Mouse (Mus musculus): Measurements from ENCODE around the gene Rnls. TPM values are rescaled to one million over a fixed set of nuclear protein-coding genes. Genes with fewer than 3 reads are reported as not detected.
"Not testable (repeated sequence)": the region's sequence is repeated elsewhere in the genome, so short reads cannot be mapped to it uniquely, and the experiment has no call there.

Rnls gene
- 0.34 and 0.63 TPM in 2 replicates for polyA plus RNA-seq (2012; rRNA removed)

GRCm38 (mm10) chr19:33391651-33392382, at the start of gene Rnls:
Gene Rnls (minus strand): TSS chr19:33392295.
- DNase-seq (ENCODE audit: low read depth in 1 of 2, low spot score in 2 of 2), result peak; percentile 68 to 75
- TF ChIP-seq CTCF (IDR thresholded peaks at IDR 0.05; ENCODE audit: extremely low read depth, insufficient read depth, insufficient read length, insufficient replicate concordance), result no peak
- no peak for TF ChIP-seq POLR2A (IDR thresholded peaks at IDR 0.05; ENCODE audit: low read depth, low read length)
- WGBS, result under 1% methylated on average over 48 of the region's 48 CpGs
- H3K27me3 ChIP-seq (ENCODE audit: control insufficient read depth, insufficient read depth, low read length), result no peaks in the 10 kb centered on the region
- H3K4me3 ChIP-seq (ENCODE audit: extremely low read depth, insufficient read depth, insufficient read length), result peak within 1 kb of the TSS; percentile 75
- H3K4me1 ChIP-seq (ENCODE audit: control insufficient read depth, insufficient read depth, insufficient read length), result no peaks in the 10 kb centered on the region
- no peaks in the 10 kb centered on the region for H3K36me3 ChIP-seq (ENCODE audit: control insufficient read depth, insufficient read depth, low read length)
- H3K27ac ChIP-seq (ENCODE audit: insufficient read depth, low read length), result peak within 1 kb of the TSS; percentile 80

GRCm38 (mm10) chr19:33429457-33429856, 37.4 kb upstream of the Rnls start:
- Histone ChIP-seq H3K27me3 (ENCODE audit: control insufficient read depth, insufficient read depth, low read length) (no peaks in the 10 kb centered on the region), H3K36me3 (ENCODE audit: control insufficient read depth, insufficient read depth, low read length) (no peaks in the 10 kb centered on the region), H3K4me1 (ENCODE audit: control insufficient read depth, insufficient read depth, insufficient read length) (no peaks in the 10 kb centered on the region), H3K27ac (ENCODE audit: insufficient read depth, low read length) (no peak overlapping the region), H3K4me3 (ENCODE audit: extremely low read depth, insufficient read depth, insufficient read length) (no peak overlapping the region)
- TF ChIP-seq CTCF (IDR thresholded peaks at IDR 0.05; ENCODE audit: extremely low read depth, insufficient read depth, insufficient read length, insufficient replicate concordance) (no peak), POLR2A (IDR thresholded peaks at IDR 0.05; ENCODE audit: low read depth, low read length) (no peak)
- DNase-seq (ENCODE audit: low read depth in 1 of 2, low spot score in 2 of 2), result peak in 1 of 2 experiments; percentile 38
- WGBS, result 20% methylated on average over 2 of the region's 2 CpGs

GRCm38 (mm10) chr19:33419368-33419767, 27.3 kb upstream of the Rnls start:
- not testable (repeated sequence) for DNase-seq (ENCODE audit: low read depth in 1 of 2, low spot score in 2 of 2); H3K4me1 ChIP-seq (ENCODE audit: control insufficient read depth, insufficient read depth, insufficient read length); H3K27ac ChIP-seq (ENCODE audit: insufficient read depth, low read length); H3K36me3 ChIP-seq (ENCODE audit: control insufficient read depth, insufficient read depth, low read length); H3K27me3 ChIP-seq (ENCODE audit: control insufficient read depth, insufficient read depth, low read length); H3K4me3 ChIP-seq (ENCODE audit: extremely low read depth, insufficient read depth, insufficient read length)
- 91% methylated on average over 9 of the region's 9 CpGs for WGBS

GRCm38 (mm10) chr19:33380825-33381224, 11.3 kb downstream of the Rnls start:
- H3K27me3 ChIP-seq (ENCODE audit: control insufficient read depth, insufficient read depth, low read length), result no peaks in the 10 kb centered on the region
- no peak for DNase-seq (ENCODE audit: low read depth in 1 of 2, low spot score in 2 of 2)
- H3K4me3 ChIP-seq (ENCODE audit: extremely low read depth, insufficient read depth, insufficient read length), result no peak overlapping the region
- H3K4me1 ChIP-seq (ENCODE audit: control insufficient read depth, insufficient read depth, insufficient read length), result no peaks in the 10 kb centered on the region
- 83% methylated on average over 2 of the region's 2 CpGs for WGBS
- no peaks in the 10 kb centered on the region for H3K36me3 ChIP-seq (ENCODE audit: control insufficient read depth, insufficient read depth, low read length)
- TF ChIP-seq POLR2A (IDR thresholded peaks at IDR 0.05; ENCODE audit: low read depth, low read length) (no peak), CTCF (IDR thresholded peaks at IDR 0.05; ENCODE audit: extremely low read depth, insufficient read depth, insufficient read length, insufficient replicate concordance) (no peak)
- no peak overlapping the region for H3K27ac ChIP-seq (ENCODE audit: insufficient read depth, low read length)

GRCm38 (mm10) chr19:33380386-33380785, 11.7 kb downstream of the Rnls start:
- H3K4me1 ChIP-seq (ENCODE audit: control insufficient read depth, insufficient read depth, insufficient read length), result no peaks in the 10 kb centered on the region
- no peaks in the 10 kb centered on the region for H3K27me3 ChIP-seq (ENCODE audit: control insufficient read depth, insufficient read depth, low read length)
- H3K27ac ChIP-seq (ENCODE audit: insufficient read depth, low read length), result no peak overlapping the region
- peak in 1 of 2 experiments; percentile 8 for DNase-seq (ENCODE audit: low read depth in 1 of 2, low spot score in 2 of 2)
- TF ChIP-seq CTCF (IDR thresholded peaks at IDR 0.05; ENCODE audit: extremely low read depth, insufficient read depth, insufficient read length, insufficient replicate concordance) (no peak), POLR2A (IDR thresholded peaks at IDR 0.05; ENCODE audit: low read depth, low read length) (no peak)
- H3K36me3 ChIP-seq (ENCODE audit: control insufficient read depth, insufficient read depth, low read length), result no peaks in the 10 kb centered on the region
- no peak overlapping the region for H3K4me3 ChIP-seq (ENCODE audit: extremely low read depth, insufficient read depth, insufficient read length)
- WGBS, result 20% methylated on average over 3 of the region's 3 CpGs

- Histone ChIP-seq H3K36me3 (ENCODE audit: control insufficient read depth, insufficient read depth, low read length) (no peaks in the 10 kb centered on the region), H3K4me3 (ENCODE audit: extremely low read depth, insufficient read depth, insufficient read length) (no peak overlapping the region), H3K27me3 (ENCODE audit: control insufficient read depth, insufficient read depth, low read length) (no peaks in the 10 kb centered on the region), H3K27ac (ENCODE audit: insufficient read depth, low read length) (no peak overlapping the region), H3K4me1 (ENCODE audit: control insufficient read depth, insufficient read depth, insufficient read length) (no peaks in the 10 kb centered on the region)
- 77% methylated on average over 2 of the region's 2 CpGs for WGBS
- no peak for TF ChIP-seq POLR2A (IDR thresholded peaks at IDR 0.05; ENCODE audit: low read depth, low read length)
- no peak for TF ChIP-seq CTCF (IDR thresholded peaks at IDR 0.05; ENCODE audit: extremely low read depth, insufficient read depth, insufficient read length, insufficient replicate concordance)
- no peak for DNase-seq (ENCODE audit: low read depth in 1 of 2, low spot score in 2 of 2)
Observed at GRCm38 (mm10) chr19:33368808-33369207, 23.3 kb downstream of the Rnls start.

- H3K27ac ChIP-seq (ENCODE audit: insufficient read depth, low read length), result no peak overlapping the region
- no peak overlapping the region for H3K4me3 ChIP-seq (ENCODE audit: extremely low read depth, insufficient read depth, insufficient read length)
- H3K36me3 ChIP-seq (ENCODE audit: control insufficient read depth, insufficient read depth, low read length), result no peaks in the 10 kb centered on the region
- no peaks in the 10 kb centered on the region for H3K27me3 ChIP-seq (ENCODE audit: control insufficient read depth, insufficient read depth, low read length)
- WGBS, result 2% methylated on average over 3 of the region's 3 CpGs
- TF ChIP-seq POLR2A (IDR thresholded peaks at IDR 0.05; ENCODE audit: low read depth, low read length) (no peak), CTCF (IDR thresholded peaks at IDR 0.05; ENCODE audit: extremely low read depth, insufficient read depth, insufficient read length, insufficient replicate concordance) (peak; percentile 79; the same call in 1 of the 2 replicates)
- H3K4me1 ChIP-seq (ENCODE audit: control insufficient read depth, insufficient read depth, insufficient read length), result no peaks in the 10 kb centered on the region
- peak; percentile 34 to 68 for DNase-seq (ENCODE audit: low read depth in 1 of 2, low spot score in 2 of 2)
Observed at GRCm38 (mm10) chr19:33366661-33367060, 25.4 kb downstream of the Rnls start.

Measured in spleen, adult 2 months (tissue).